Mouse (Mus musculus) layer of hippocampus, postnatal 25 days (tissue): ENCODE results near the gene Oas3. TPM values are rescaled to one million over a fixed set of nuclear protein-coding genes. Genes with fewer than 3 reads are reported as not detected.

Experiments
- DNase-seq, 2 experiments: peaks; one replicate each; pipeline ENCODE4 v3.0.0; 2022; ENCODE audit warnings: mixed read lengths in 2 of 2, low spot score in 1 of 2; ENCODE audit errors: extremely low spot score in 1 of 2
- total RNA-seq, 2 experiments: library from RNA; stranded (reverse); gene quantifications; 2 replicates each; pipeline ENCODE4 v1.2.3; 2021

Gene Oas3
- total RNA-seq, 2 experiments from 2014 or later, result not detected

GRCm38 (mm10) chr5:120706976-120707375, 70.5 kb downstream of the Oas3 start:
- no peak for DNase-seq

- no peak for DNase-seq
Observed at GRCm38 (mm10) chr5:120706541-120706940, 70.9 kb downstream of the Oas3 start.

DNA sequence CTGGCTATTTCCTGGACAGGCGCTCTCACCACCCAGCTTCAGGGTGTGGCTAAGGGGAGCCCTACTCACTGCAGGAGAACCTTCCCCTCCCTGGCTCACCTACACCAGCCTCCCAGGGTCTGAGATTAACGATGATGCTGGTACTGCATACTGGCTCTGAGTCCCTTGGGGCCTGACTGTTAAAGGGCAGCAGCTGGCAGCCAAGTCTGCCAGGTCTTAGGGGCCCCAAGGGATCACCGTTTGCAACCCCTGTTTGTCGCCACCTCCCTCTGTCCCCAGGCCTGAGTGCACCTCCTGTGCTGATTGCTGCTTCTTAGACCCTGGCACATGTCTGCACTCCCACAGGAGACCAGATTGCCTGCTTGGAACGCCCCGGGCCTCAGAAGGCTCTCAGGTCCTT, 73.0 kb downstream of the Oas3 start:
- no peak for DNase-seq

DNA sequence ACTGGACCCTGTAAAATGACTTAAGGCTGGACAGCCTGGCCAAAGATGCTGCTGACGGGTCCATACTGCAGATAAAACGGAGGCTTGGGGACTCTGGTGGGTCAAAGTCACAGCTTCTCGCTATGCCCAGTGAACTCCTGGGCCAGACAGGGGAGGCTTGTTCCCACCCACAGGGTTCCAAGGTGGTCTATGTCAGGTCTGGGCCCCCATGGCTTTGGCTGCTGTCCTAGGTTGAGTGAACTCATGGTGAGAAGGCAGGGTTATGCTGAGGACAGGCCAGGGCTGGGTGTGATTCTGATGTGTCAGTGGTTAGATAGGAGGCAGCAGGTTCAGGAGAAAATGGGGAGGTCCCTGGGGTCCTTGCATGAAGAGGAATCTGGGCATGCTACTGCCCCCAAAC, 73.8 kb downstream of the Oas3 start:
- no peak for DNase-seq

Other genes with a start within 250 kb of the Oas3 start
- 10 to 100 TPM; 31.0 to 39.9 TPM for gene Tpcn1, start 189.0 kb downstream of the Oas3 start, total RNA-seq
- under 1 TPM; 0.79 to 0.80 TPM for gene Iqcd, start 188.6 kb downstream of the Oas3 start, total RNA-seq
- 10 to 100 TPM; 23.9 to 25.5 TPM for gene Rita1, start 165.1 kb downstream of the Oas3 start, total RNA-seq
- gene Ddx54, start 164.9 kb downstream of the Oas3 start, total RNA-seq, result 10 to 100 TPM; 40.7 to 42.5 TPM
- gene Cfap73, start 143.4 kb downstream of the Oas3 start, total RNA-seq, result under 1 TPM; 0.39 to 0.42 TPM
- 100 to 1,000 TPM in 1 of 2 experiments, 10 to 100 TPM in 1; 92.7 to 100 TPM for gene Rasal1, start 128.8 kb downstream of the Oas3 start, total RNA-seq
- gene Dtx1, start 65.7 kb downstream of the Oas3 start, total RNA-seq, result 10 to 100 TPM; 67.2 to 78.5 TPM
- under 1 TPM in 1 of 2 experiments, not detected in 1; 0.10 TPM for gene Oas2, start 27.8 kb downstream of the Oas3 start, total RNA-seq
- gene Oas1e, start 17.9 kb upstream of the Oas3 start, total RNA-seq, result not detected
- 1 to 10 TPM in 1 of 2 experiments, under 1 TPM in 1; 0.81 to 1.3 TPM for gene Oas1c, start 34.9 kb upstream of the Oas3 start, total RNA-seq
- gene Oas1f, start 69.7 kb upstream of the Oas3 start, total RNA-seq, result not detected
- not detected for gene Oas1h, start 83.8 kb upstream of the Oas3 start, total RNA-seq
- gene Oas1g, start 110.0 kb upstream of the Oas3 start, total RNA-seq, result not detected
- under 1 TPM; 0.26 to 0.27 TPM for gene Oas1a, start 129.9 kb upstream of the Oas3 start, total RNA-seq
- not detected for gene Oas1d, start 136.9 kb upstream of the Oas3 start, total RNA-seq
- gene Rph3a, start 232.4 kb upstream of the Oas3 start, total RNA-seq, result 100 to 1,000 TPM; 203 to 233 TPM